8 mouse cellular contexts compared by ENCODE assay signal in genomic region chr9:98032573-98033272, GRCm38 (mm10). TPM values are rescaled to one million over a fixed set of nuclear protein-coding genes. Genes with fewer than 3 reads are reported as not detected.
A peak's percentile ranks its signal among the peaks of the same experiment; 100 is the strongest.
DNase-seq lines count a peak whose midpoint lies in the region; ATAC-seq and TF ChIP-seq lines count a peak whose summit lies in the region.

TSS of gene Clstn2 (minus strand) at chr9:98033181.

- no peak for TF ChIP-seq EP300 in heart, adult 2 months (IDR thresholded peaks at IDR 0.05; ENCODE audit: insufficient read depth, low read depth, low read length)

- no peaks in the 10 kb centered on the region for H3K4me1 ChIP-seq in heart, adult 2 months (ENCODE audit: control insufficient read depth, insufficient read depth, low read length)
- peaks cover 21% of the 10 kb centered on the region for H3K4me1 ChIP-seq in limb, embryonic 13.5 days
- peaks cover 11% of the 10 kb centered on the region for H3K4me1 ChIP-seq in midbrain, embryonic 16.5 days (ENCODE audit: control insufficient read depth, insufficient read depth, low read length)

- no peaks in the 10 kb centered on the region for H3K36me3 ChIP-seq in heart, adult 2 months (ENCODE audit: control insufficient read depth, insufficient read depth, low read length)
- no peaks in the 10 kb centered on the region for H3K36me3 ChIP-seq in limb, embryonic 13.5 days
- H3K36me3 ChIP-seq in midbrain, embryonic 16.5 days (ENCODE audit: control insufficient read depth, insufficient read depth, low read length) = no peaks in the 10 kb centered on the region

- peak within 1 kb of the TSS; percentile 24 for H3K4me3 ChIP-seq in heart, adult 2 months
- H3K4me3 ChIP-seq in limb, embryonic 13.5 days = peak within 1 kb of the TSS; percentile 71
- peak within 1 kb of the TSS; percentile 69 for H3K4me3 ChIP-seq in midbrain, embryonic 16.5 days (ENCODE audit: low read depth, low read length)

- TF ChIP-seq CTCF in heart, adult 2 months (IDR thresholded peaks at IDR 0.05) = no peak

- WGBS in heart, adult 2 months = 1% methylated on average over 61 of the region's 73 CpGs
- WGBS in limb, embryonic 13.5 days = under 1% methylated on average over 52 of the region's 73 CpGs
- WGBS in midbrain, embryonic 16.5 days = under 1% methylated on average over 49 of the region's 73 CpGs

- peak; percentile 92 for ATAC-seq in limb, embryonic 13.5 days (ENCODE audit: low FRiP score, low read depth)
- peak; percentile 92 for ATAC-seq in midbrain, embryonic 16.5 days

- H3K27ac ChIP-seq in heart, adult 2 months = no peak within 1 kb of the TSS
- H3K27ac ChIP-seq in limb, embryonic 13.5 days = peak within 1 kb of the TSS; percentile 33; the same call in 1 of the 2 replicates
- H3K27ac ChIP-seq in midbrain, embryonic 16.5 days (ENCODE audit: low read length) = peak within 1 kb of the TSS; percentile 75

- H3K9me3 ChIP-seq in limb, embryonic 13.5 days = no peaks in the 10 kb centered on the region; the same call in 1 of the 2 replicates
- no peaks in the 10 kb centered on the region for H3K9me3 ChIP-seq in midbrain, embryonic 16.5 days (replicated peaks; ENCODE audit: control insufficient read depth, low read length, poor library complexity, severe bottlenecking)

- no peak for TF ChIP-seq POLR2A in heart, adult 2 months (IDR thresholded peaks at IDR 0.05; ENCODE audit: insufficient read depth, low read depth, low read length)

- DNase-seq in heart, adult 11 months = peak; percentile 91
- DNase-seq in heart, postnatal 25 days (ENCODE audit: low spot score) = no peak
- DNase-seq in embryo, embryonic 11 days = peak; percentile 90
- DNase-seq in heart, adult 2 months = peak; percentile 37 to 39
- DNase-seq in kidney, adult 9 months = peak; percentile 41
- peak; percentile 72 for DNase-seq in testis, postnatal 10 days (ENCODE audit: low spot score)

- H3K79me2 ChIP-seq in heart, adult 2 months (replicated peaks; ENCODE audit: control insufficient read depth, insufficient read depth, low read length) = no peaks in the 10 kb centered on the region

- intact Hi-C loops in heart, postnatal 25 days (cut with DNase I) = loop anchor here (5.0 to 10.0 kb wide), 2 partner anchors 575 to 738 kb away; no protein-coding TSS in a partner anchor
- intact Hi-C loops in heart, adult 2 months (cut with DNase I) = loop anchor here (5.0 kb wide), 2 partner anchors 510 to 575 kb away; no protein-coding TSS in a partner anchor

- peak within 1 kb of the TSS; percentile 56 for H3K9ac ChIP-seq in heart, adult 2 months (ENCODE audit: low read depth, low read length)
- H3K9ac ChIP-seq in limb, embryonic 13.5 days = peak within 1 kb of the TSS; percentile 73
- peak within 1 kb of the TSS; percentile 77 for H3K9ac ChIP-seq in midbrain, embryonic 16.5 days (ENCODE audit: low read depth, low read length)

- H3K4me2 ChIP-seq in limb, embryonic 13.5 days (replicated peaks) = peak within 1 kb of the TSS; percentile 91
- peak within 1 kb of the TSS; percentile 90 for H3K4me2 ChIP-seq in midbrain, embryonic 16.5 days (ENCODE audit: low read length)

- peaks cover 12% of the 10 kb centered on the region for H3K27me3 ChIP-seq in heart, adult 2 months (ENCODE audit: control insufficient read depth, insufficient read depth, low read length)
- peaks cover 41% of the 10 kb centered on the region for H3K27me3 ChIP-seq in limb, embryonic 13.5 days
- H3K27me3 ChIP-seq in midbrain, embryonic 16.5 days (ENCODE audit: control insufficient read depth, insufficient read depth, low read depth, low read length) = no peaks in the 10 kb centered on the region; the same call in 1 of the 2 replicates

RNA-seq across cellular contexts. Expression of gene Clstn2, which starts in this region (rescaled TPM):
- total RNA-seq in heart, postnatal 25 days (2021) = under 1 TPM; 0.81 to 0.88 TPM
- under 1 TPM; 0.37 to 0.39 TPM for total RNA-seq in heart, adult 2 months (2021)
- 0.29 and 0.56 TPM in 2 replicates for polyA plus RNA-seq in heart, adult 2 months (2012; rRNA removed)
- 4.1 and 4.7 TPM in 2 replicates for polyA plus RNA-seq in limb, embryonic 13.5 days (2015; fragmentation: Nextera tagmentation; extraction: Ambion mirVana)
- 9.0 and 10.2 TPM in 2 replicates for polyA plus RNA-seq in midbrain, embryonic 16.5 days (2015; fragmentation: Nextera tagmentation; extraction: Ambion mirVana)

Comparison
In these comparisons a context has a peak if more than half of its experiments do, and no peak if none do; other contexts are left out.
1. Peak in DNase-seq, H3K4me3 ChIP-seq and H3K9ac ChIP-seq in heart, adult 2 months; RNA of the gene not detected or under 1 TPM.